Mouse (Mus musculus) erythroblast, embryonic 14.5 days (primary cell): ENCODE results near the gene Wdr82.

Experiments used
- GATA1 ChIP-seq: IDR thresholded peaks from 2 replicates; pipeline ENCODE4 v1.6.1; 2012; ENCODE audit warnings: low read length, inconsistent platforms, mixed read lengths
- TAL1 ChIP-seq: IDR thresholded peaks from 3 replicates; pipeline ENCODE4 v1.6.1; 2012; ENCODE audit warnings: low read length, inconsistent platforms, mixed read lengths

- TF ChIP-seq GATA1 (no peak), TAL1 (no peak)
Observed at GRCm38 (mm10) chr9:106192998-106193397, 22.3 kb downstream of the Wdr82 start.
